Mouse (Mus musculus) kidney, adult 2 months (tissue): ENCODE results near the gene Samd8.

Experiments
- CTCF ChIP-seq: fragments of 200-500 bp; conservative IDR thresholded peaks from 2 replicates; pipeline ENCODE4 v1.5.1; 2011; ENCODE audit warnings: low read depth, mild to moderate bottlenecking, control low read depth, low read length, moderate library complexity, mixed read lengths; ENCODE audit not compliant: insufficient read depth, insufficient read length
- POLR2A ChIP-seq: fragments of 200-500 bp; IDR thresholded peaks from one replicate; pipeline ENCODE4 v1.6.1; 2011; ENCODE audit warnings: low read depth, low read length, control low read depth

DNA sequence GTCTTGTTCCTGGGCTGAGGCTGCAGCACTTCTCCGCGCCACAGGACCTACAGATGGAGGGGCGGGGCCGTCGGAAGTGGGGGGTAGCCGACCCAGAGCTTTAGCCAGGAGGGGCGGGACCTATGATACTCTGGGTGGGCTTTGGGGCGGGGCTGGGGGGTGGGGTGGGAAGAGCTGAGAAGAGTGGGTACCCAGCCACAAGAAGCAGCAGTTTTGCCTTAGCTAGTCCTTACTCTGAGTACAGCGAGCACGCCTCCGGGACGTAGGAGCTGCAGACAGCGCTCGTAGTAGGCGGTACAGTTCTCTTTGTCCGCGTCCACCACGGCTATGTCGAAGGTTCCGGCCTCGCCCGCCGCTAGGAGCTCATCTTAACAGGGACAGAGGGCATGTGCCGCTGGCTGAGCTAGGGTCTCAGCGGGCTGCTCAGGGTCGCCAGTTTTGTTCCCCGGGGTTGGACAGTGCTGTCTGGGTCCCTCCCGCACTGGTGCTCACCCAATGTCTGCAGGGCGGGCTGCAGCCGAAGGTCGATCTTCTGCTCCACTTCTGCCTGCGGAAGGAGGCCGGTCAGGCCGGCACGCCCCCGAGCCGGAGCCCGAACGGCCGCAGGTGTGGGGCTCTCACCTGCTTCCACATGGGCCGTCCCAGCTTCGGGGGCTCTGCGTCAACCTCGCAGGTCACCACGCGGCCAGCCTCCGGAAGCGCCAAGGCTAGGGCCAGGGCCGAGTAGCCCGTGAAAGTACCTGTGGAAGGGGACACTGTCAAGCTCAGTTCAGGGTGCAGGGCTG lies 97.2 kb downstream of the Samd8 start:
- TF ChIP-seq CTCF (no peak), POLR2A (no peak)
